Mouse (Mus musculus) layer of hippocampus, postnatal 10 days (tissue): ENCODE results near the gene Mpzl3. TPM values are rescaled to one million over a fixed set of nuclear protein-coding genes. Genes with fewer than 3 reads are reported as not detected.

Source experiments
- DNase-seq, 2 experiments: peaks; one replicate each; pipeline ENCODE4 v3.0.0; 2021; ENCODE audit warnings: low spot score in 2 of 2
- total RNA-seq, 2 experiments: library from RNA; stranded (reverse); gene quantifications; 2 replicates each; pipeline ENCODE4 v1.2.3; 2021

Gene Mpzl3
- total RNA-seq, 2 experiments from 2014 or later = 3.1 to 3.7 TPM

- no peak for DNase-seq
Observed at GRCm38 (mm10) chr9:45042056-45042720, 12.8 kb upstream of the Mpzl3 start.

DNA sequence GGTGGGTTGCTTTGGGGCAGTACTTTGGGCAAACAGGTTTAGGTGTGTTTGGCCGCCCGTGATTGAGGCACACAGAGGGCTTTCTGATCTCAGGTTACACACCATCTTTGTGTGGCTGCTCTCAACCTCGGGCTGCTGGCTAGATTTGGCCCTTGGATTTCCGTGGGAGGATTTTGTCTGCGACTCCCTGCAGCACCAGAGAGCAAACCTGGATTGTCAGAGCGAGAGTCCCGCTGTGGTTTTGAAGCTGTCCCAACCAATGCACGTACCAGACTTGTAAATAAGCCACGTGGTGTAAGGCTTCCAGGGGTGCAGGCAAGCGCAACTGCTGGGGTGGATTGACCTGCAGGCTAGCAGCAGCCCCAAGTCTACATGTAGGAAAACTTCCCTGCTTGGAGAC lies 12.0 kb upstream of the Mpzl3 start:
- DNase-seq = no peak

DNA sequence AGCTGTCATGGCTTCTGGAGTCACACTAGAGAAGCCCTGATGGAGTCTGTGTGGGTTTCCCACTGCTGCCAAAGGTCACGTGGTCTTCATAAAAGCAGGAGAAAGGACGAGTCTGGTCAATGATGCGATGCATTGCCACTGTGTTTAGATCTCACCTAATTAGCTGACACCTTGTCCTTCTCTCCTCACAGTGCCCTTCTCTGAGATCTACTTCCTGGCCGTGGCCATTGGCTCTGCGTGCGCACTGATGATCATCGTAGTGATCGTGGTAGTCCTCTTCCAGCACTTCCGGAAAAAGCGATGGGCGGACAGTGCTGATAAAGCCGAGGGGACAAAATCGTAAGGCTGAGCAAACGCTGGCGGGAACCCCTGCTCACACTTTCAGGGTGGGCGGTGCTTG lies 8.0 kb upstream of the Mpzl3 start:
- DNase-seq = no peak

GRCm38 (mm10) chr9:45048511-45048910 lies 6.5 kb upstream of the Mpzl3 start:
- DNase-seq = no peak

DNA sequence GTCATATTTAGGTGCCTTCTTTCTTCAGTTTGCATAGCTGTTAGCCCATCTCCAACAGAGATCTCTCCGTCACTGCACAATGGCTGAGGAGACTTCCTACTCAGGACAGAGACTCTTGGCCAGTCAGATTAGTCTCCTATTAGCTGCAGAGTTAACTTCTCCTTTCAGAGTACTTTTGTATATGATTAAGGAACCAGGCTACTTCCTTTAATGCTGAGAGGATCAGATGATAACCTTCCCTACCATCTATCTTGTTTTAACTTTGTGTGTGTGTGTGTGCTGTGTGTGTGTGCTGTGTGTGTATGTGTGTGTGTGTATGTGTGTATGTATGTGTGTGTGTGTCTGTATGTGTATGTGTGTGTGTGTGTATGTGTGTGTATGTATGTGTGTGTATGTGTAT lies 5.3 kb upstream of the Mpzl3 start:
- DNase-seq = no peak

GRCm38 (mm10) chr9:45050301-45050700 lies 4.7 kb upstream of the Mpzl3 start:
- DNase-seq = no peak

DNA sequence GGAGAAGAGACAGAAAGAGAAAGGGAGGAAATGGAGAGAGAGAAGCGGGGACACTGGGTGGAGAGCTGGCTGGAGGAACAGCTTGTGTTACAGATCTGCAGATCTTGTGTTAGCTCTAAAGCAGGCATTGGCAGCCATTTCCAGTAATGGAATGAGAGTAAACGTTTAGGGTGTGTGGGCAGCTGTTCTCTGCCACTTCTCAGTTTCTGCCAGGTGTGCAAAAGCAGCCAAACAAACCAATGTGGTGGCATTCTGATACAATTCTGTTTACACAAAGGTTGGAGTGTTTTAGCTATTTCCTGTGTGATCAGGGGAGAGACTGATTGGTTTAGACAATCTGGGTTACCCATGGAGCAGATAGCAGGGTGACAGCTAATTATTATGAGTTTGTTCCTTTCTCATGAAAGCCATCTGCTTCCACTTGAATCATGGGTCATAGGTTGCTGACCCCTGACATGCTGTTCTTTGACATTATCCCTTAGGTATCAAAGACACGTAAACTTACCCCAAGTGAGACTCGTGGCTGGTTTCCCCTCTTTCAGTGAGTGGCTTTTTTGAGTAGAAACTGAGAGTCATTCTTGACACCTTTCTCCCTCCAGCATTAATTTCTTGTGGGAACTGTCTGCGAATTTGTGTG lies 3.4 kb downstream of the Mpzl3 start:
- DNase-seq = no peak

DNA sequence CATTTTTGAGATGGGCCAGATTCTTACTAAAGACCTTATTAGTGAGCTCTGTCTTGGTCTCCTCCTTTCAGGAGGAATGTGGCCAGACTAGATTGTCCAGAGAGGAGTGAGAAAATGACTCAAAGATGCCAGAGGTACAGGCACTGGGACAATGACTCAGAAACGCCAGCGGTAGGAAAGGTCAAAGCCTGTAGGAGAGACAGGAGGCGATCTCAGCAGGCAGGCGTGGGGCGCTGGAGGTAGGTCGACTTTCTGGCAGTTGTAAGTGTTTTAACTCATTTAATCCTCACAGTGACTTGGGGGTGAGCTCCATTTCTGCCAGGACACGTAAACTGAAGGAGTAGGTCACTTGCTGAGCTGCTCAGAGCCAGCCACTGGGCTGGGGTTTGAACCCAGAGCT lies 5.2 kb downstream of the Mpzl3 start:
- DNase-seq = no peak

DNA sequence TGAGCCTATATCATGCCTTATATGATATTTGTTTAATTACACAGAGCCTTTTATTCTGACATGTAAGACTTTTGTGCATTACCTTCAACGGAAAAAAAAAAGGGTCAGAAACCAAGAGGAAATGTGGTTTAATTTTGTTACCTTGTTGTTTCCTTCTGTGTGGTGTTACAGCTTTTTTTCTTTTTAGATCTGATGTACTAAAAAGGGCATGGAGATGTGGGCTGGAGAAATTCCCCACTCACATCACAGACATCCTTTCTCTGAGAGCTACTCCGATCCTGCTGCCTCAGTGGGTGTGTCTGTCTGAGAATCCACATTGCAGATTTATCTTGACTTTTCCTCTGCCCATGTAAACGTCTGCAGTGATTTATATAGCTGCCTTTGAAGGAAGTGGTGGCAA lies 7.7 kb downstream of the Mpzl3 start:
- no peak for DNase-seq

- DNase-seq = no peak
Observed at GRCm38 (mm10) chr9:45064421-45064820, 9.4 kb downstream of the Mpzl3 start.

DNA sequence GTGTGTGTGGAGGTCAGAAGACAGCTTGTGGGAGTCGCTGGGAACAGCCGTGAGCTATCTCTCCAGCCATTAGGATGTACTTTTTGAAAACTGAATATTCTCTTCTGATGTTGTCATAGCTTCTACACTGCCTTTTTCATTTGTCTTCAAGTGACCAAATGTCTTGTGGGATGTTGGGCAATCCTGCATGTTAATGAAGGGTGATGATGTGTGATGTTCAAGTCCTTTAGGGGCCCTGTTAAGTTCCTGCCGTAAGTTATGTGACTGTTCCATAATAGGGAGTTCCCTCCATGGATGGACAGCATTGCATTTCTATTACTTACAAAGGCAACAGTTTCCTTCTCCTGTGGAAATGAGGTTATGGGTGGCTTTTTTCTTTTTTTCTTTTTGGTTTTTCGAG lies 11.7 kb downstream of the Mpzl3 start:
- no peak for DNase-seq

- DNase-seq = no peak
Observed at GRCm38 (mm10) chr9:45071800-45072199, 16.8 kb downstream of the Mpzl3 start.

GRCm38 (mm10) chr9:45077859-45078258 lies 22.9 kb downstream of the Mpzl3 start:
- no peak for DNase-seq

GRCm38 (mm10) chr9:45079011-45079410 lies 24.0 kb downstream of the Mpzl3 start, which contains the start of gene Jaml:
TSS of gene Jaml (plus strand) at chr9:45079183.
- DNase-seq = no peak

- no peak for DNase-seq
Observed at GRCm38 (mm10) chr9:45083132-45083531, 28.1 kb downstream of the Mpzl3 start.

GRCm38 (mm10) chr9:45084556-45084955 lies 29.6 kb downstream of the Mpzl3 start:
- no peak for DNase-seq

DNA sequence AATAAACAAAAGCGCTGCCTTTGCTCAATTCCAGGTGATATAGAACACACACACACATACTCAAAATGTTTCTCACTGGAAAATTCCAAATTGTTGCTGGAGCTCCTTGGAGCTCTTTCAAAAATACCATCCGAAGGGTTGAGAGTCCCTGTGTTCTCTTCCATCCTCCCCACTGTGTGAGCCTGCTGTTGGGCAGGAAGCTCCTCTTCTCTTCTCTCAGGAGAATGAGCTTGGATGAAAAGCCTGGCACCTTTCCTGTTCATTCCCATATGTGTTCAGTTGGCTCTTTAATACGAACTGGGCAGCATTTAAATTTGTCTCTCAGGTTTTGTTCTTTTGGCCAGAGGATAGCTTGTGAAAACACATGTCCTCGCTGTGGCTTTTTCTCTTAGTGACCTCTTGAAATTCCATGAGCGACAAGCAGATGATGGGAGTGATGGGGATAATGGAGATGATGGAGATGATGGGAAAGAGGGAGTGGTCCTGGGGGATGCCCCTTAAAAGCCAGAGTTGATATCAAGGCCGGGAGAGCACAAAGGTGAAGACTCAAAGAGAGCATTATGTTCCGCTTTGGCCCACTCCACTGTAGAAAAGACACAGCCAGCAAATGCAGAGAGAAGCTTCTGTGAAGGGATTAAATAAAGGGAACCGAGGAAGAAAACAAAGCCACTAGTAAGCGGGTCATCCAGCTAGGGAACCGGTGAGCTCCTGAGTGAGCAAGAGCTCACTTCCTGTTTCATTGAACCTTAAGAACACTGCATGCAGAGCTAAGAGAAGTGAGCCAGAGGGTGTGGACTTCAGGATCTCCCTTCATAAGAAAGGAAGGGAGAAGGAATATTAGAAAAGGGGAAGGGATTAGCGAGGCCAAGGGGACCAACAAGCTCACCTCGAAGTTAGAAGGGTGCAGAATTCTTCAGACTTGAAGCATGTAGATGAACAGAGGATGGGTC lies 31.0 kb downstream of the Mpzl3 start:
- no peak for DNase-seq

GRCm38 (mm10) chr9:45088040-45088439 lies 33.1 kb downstream of the Mpzl3 start:
- no peak for DNase-seq

DNA sequence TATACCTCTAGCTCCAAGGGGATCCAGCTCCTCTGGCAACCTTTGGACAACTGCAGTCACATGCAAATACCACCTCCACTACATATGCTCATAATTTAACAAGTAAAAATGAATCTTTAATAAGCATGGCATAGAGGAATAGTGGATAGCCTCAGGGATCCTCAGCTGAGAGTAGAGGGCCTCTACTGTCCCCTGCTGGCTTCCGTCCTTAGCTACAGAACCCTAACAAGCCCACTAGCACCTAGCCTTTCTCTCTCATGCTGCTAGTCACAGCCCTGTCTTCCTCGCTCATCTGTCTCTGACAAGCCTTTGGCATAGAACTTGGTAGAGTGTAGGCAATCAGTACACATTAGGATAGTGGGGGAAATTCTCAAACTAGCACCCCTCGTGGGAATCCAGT lies 35.8 kb downstream of the Mpzl3 start:
- no peak for DNase-seq

DNA sequence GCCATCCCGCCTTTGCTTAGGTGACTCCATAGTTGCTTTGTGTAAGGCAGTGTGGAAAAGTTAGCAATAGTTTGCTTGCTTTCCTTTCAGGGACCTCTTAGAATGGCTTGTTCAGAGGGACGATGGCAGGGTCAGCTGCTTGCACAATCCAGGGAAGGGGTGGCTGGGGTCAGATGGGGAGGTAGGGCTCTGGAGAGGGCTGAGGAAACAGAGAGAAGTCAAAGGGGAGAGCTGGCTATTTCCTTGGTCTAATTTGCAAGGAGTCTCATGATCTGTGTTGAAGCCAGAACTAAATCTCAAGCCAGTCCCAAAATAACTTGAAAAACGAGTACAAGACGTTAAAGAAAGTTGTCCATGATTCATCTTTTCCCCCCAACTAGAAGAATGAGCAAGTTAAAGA lies 37.7 kb downstream of the Mpzl3 start:
- DNase-seq = no peak

- DNase-seq = no peak
Observed at GRCm38 (mm10) chr9:45095149-45095937, 40.4 kb downstream of the Mpzl3 start.
